Mouse (Mus musculus): ENCODE data around the gene Snx21.

DNA sequence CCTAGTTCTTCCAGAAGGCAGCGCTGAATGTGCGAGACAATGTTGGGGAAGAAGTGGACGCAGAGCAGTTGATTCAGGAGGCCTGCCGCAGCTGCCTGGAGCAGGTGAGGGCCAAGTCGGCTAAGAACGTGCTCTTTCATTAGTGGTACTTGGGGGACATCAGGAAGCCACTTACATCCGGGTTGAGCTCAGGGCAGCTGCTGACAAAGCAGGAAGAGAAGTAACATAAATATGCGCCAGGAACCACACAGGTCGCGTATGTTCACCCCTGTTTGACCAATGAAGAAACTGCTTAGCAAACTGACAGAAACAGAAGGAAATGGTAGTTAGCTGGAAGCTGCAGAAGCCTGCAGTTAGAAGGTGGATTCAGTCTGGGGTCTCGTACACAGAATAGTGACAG lies 31.5 kb upstream of the Snx21 start:
- no peak for TF ChIP-seq GATA1 (IDR thresholded peaks at IDR 0.05; ENCODE audit: borderline replicate concordance, low read length)
- TF ChIP-seq FLI1 (IDR thresholded peaks at IDR 0.05; ENCODE audit: low read length): no peak

Data from megakaryocyte, embryonic 14.5 days (primary cell).